Mouse (Mus musculus) liver, embryonic 11.5 days (tissue): ENCODE measurements around the gene Umod. TPM values are rescaled to one million over a fixed set of nuclear protein-coding genes. Genes with fewer than 3 reads are reported as not detected.
A peak's percentile ranks its signal among the peaks of the same experiment; 100 is the strongest.

Source experiments
- ATAC-seq: fragments of 200-750 bp; cut with Nextera tagmentation; replicated peaks from 2 replicates; pipeline ENCODE4 v1.8.0; 2017; ENCODE audit warnings: moderate number of reproducible peaks, mild to moderate bottlenecking, moderate TSS enrichment, moderate library complexity; ENCODE audit not compliant: low FRiP score
- DNase-seq: peaks from one replicate; pipeline ENCODE4 v3.0.0-alpha.2; 2017; ENCODE audit warnings: low spot score
- H3K27ac ChIP-seq: fragments of 300-500 bp; sonication (generic); 2 replicates; pipeline ENCODE4 v1.5.1; 2014; ENCODE audit warnings: mild to moderate bottlenecking, low read depth, low read length, control low read depth
- H3K27me3 ChIP-seq: fragments of 300-500 bp; sonication (generic); replicated peaks from 2 replicates; pipeline ENCODE4 v1.6.1; 2014; ENCODE audit warnings: low read length, mixed read lengths; ENCODE audit not compliant: control insufficient read depth, insufficient read depth
- H3K36me3 ChIP-seq: fragments of 300-500 bp; sonication (generic); 2 replicates; pipeline ENCODE4 v1.6.1; 2014; ENCODE audit warnings: mild to moderate bottlenecking, low read length, moderate library complexity, mixed read lengths; ENCODE audit not compliant: control insufficient read depth, insufficient read depth
- H3K4me1 ChIP-seq: fragments of 300-500 bp; sonication (generic); replicated peaks from 2 replicates; pipeline ENCODE4 v1.6.1; 2014; ENCODE audit warnings: low read length, mixed read lengths; ENCODE audit not compliant: control insufficient read depth, insufficient read depth
- H3K4me2 ChIP-seq: fragments of 300-500 bp; sonication (generic); 2 replicates; pipeline ENCODE4 v1.6.1; 2014; ENCODE audit warnings: mild to moderate bottlenecking, control low read depth, moderate library complexity
- H3K4me3 ChIP-seq: fragments of 300-500 bp; sonication (generic); 2 replicates; pipeline ENCODE4 v1.5.1; 2014; ENCODE audit warnings: low read depth, low read length, control low read depth
- H3K9ac ChIP-seq: fragments of 300-500 bp; sonication (generic); 2 replicates; pipeline ENCODE4 v1.6.1; 2014; ENCODE audit warnings: low read depth, low read length, control low read depth
- H3K9me3 ChIP-seq: fragments of 300-500 bp; sonication (generic); 2 replicates; pipeline ENCODE4 v1.6.1; 2016; ENCODE audit warnings: low read length, inconsistent platforms, mixed read lengths; ENCODE audit not compliant: control insufficient read depth
- WGBS: fragments of 180-500 bp; shearing (Covaris S2); extraction: QIAGEN DNeasy Blood & Tissue Kit; methylation state at CpG from one replicate; pipeline ENCODE4 v1.1.7; 2014; 5-methylcytosine and 5-hydroxymethylcytosine counted together
- polyA plus RNA-seq: library from polyadenylated mRNA; unstranded; fragments of >200 nt; fragmentation: Nextera tagmentation; extraction: Ambion mirVana; gene quantifications from 2 replicates; pipeline ENCODE4 v1.2.1, GENCODE M21; 2014

Umod gene
- polyA plus RNA-seq, 1 experiment from 2014 or later, result not detected

DNA sequence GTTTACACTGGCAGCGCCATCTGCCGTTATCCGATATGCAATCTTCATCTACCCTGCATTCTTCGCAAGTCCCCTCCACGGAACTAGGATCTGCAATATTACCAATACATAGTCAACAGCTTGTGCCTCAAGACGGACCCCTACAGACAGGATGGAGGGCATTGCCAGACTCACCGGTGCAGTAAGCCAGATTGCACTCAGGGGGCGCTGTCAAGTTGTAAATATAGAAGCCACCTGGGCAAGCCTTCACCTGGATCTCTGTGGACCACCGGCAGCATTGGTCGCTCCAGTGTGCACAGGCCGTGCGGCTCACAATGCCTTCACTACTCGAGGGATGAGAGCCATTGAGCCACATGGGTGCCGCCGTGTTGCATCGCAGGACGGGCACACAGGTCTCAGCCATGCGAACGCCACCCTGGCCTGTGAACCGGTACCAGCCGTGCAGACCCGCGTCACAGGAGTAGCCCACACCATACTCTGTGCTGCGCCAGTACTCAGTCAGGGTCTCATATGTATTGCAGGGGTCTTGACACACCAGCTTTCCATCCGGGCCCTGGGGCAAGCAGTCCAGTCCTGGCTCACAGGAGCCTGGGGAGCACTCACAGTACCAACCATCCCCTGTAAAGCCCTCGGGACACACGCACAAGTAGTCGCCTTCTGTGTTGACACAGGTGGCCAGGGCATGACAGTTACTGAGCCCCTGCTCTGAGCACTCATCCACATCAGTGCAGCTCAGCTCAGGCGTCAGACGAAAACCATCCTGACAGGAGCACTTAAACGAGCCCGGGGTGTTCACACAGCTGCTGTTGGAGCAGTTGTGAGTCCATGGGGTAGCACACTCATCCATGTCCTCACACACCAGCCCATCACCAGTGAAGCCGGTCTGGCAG is 2.3 kb downstream of the Umod start:
- DNase-seq (no peak), ATAC-seq (peak; percentile 58)
- H3K9ac ChIP-seq, result no peak overlapping the region
- H3K27ac ChIP-seq, result no peak overlapping the region
- H3K4me3 ChIP-seq, result no peak overlapping the region
- 65% methylated on average over 33 of the region's 33 CpGs for WGBS
- H3K9me3 ChIP-seq, result no peaks in the 10 kb centered on the region
- H3K4me2 ChIP-seq, result no peak overlapping the region
- no peaks in the 10 kb centered on the region for H3K36me3 ChIP-seq
- H3K27me3 ChIP-seq, result no peaks in the 10 kb centered on the region
- no peaks in the 10 kb centered on the region for H3K4me1 ChIP-seq

DNA sequence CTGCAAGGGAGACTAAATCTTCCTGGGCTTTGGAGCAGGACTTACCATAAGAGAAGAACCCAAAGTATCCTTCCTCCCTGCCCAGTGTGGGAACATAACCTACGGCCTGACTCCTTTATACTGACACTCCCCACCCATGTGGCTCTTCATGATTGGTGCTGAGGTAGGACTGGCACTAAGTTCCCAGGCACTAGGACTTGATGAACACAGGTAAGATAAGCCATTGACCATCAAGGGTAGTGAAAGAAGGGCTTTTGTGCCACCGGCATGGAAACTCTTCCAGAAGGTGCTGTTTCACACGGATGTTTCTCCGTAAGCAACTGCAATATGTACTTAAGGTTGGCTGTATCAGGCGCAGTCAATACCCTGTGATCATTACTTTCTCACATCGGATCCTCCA is 19.9 kb downstream of the Umod start, which contains the start of gene Gp2:
Gene Gp2, minus strand, starts transcription at position 101 of the 400 bp plus-strand sequence.
- Histone ChIP-seq H3K27ac (no peak within 1 kb of the TSS), H3K36me3 (no peaks in the 10 kb centered on the region), H3K9ac (no peak within 1 kb of the TSS), H3K4me3 (no peak within 1 kb of the TSS), H3K4me2 (no peak within 1 kb of the TSS), H3K27me3 (no peaks in the 10 kb centered on the region), H3K4me1 (no peaks in the 10 kb centered on the region), H3K9me3 (no peaks in the 10 kb centered on the region)
- DNase-seq, result no peak
- WGBS, result 84% methylated on average over 6 of the region's 6 CpGs
- no peak for ATAC-seq

DNA sequence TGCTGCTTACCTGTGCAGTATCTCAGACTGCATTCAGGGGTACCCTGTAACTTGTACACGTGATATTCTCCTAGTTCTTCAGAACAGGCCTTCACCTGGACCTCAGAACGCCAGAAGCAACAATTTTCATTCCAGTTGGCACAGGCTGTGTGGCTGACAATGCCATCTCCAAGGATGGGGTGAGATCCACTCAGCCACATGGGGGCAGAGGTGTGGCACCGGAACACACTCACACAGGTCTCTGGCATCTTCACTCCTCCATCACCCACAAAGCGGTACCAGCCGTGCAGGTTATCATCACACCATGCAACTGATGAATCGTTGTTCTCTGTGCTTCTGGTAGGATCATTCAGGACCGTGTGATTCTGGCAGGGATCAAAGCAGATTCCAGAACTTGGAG is 24.9 kb downstream of the Umod start:
- H3K27me3 ChIP-seq, result no peaks in the 10 kb centered on the region
- no peak overlapping the region for H3K4me2 ChIP-seq
- no peaks in the 10 kb centered on the region for H3K9me3 ChIP-seq
- no peak for ATAC-seq
- no peaks in the 10 kb centered on the region for H3K4me1 ChIP-seq
- no peaks in the 10 kb centered on the region for H3K36me3 ChIP-seq
- no peak overlapping the region for H3K27ac ChIP-seq
- H3K9ac ChIP-seq, result no peak overlapping the region
- 80% methylated on average over 7 of the region's 7 CpGs for WGBS
- H3K4me3 ChIP-seq, result no peak overlapping the region
- no peak for DNase-seq

DNA sequence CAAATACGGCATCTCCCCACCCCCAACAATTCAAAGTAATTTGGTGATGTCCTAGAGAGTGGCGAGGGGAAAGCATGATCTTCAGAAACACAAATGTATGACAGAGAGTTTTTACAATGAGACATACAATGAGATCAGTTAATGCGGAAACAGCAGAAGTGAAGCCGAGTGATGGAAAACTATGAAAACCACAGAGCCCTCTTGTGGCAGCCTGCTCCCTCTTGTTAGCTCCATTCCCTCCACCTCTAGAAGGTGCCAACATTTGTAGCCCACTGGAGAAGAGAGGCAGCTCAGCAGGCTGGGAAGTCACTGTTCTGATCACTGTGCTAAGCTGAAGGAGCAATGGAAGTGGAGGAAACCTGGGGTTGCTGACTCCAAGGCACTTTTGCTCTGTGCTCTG is 35.2 kb downstream of the Umod start:
- WGBS, result 72% methylated on average over 4 of the region's 4 CpGs

DNA sequence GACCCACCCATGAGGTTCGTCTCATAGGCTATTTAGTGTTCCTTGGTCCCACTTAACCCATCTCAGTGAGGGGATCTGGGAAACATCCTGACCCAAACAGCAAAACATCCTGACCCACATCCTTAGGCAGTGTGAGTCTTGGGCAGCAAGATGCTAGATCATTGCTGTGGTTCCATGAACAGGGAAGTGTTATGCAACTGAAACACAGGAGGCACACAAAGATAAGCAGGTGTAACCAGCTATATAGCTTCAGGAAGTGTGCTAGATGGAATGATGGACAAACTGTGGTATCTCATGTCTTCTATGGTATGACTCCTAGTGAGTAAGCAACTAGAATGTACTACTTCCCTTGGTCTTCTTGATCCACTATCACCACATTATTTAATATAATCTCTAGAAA is 37.1 kb downstream of the Umod start:
- Histone ChIP-seq H3K9ac (no peak overlapping the region), H3K4me2 (no peak overlapping the region), H3K36me3 (no peaks in the 10 kb centered on the region), H3K9me3 (no peaks in the 10 kb centered on the region), H3K4me3 (no peak overlapping the region), H3K27ac (no peak overlapping the region), H3K4me1 (no peaks in the 10 kb centered on the region), H3K27me3 (no peaks in the 10 kb centered on the region)
- DNase-seq (no peak), ATAC-seq (no peak)
- WGBS, result 50% methylated on average over 1 of the region's 1 CpGs

More for the DNA sequence above, 35.2 kb downstream of the Umod start:
- H3K9ac ChIP-seq, result no peak overlapping the region
- H3K27ac ChIP-seq, result no peak overlapping the region
- H3K36me3 ChIP-seq, result no peaks in the 10 kb centered on the region
- no peak overlapping the region for H3K4me3 ChIP-seq
- DNase-seq, result no peak
- no peaks in the 10 kb centered on the region for H3K27me3 ChIP-seq
- H3K9me3 ChIP-seq, result no peaks in the 10 kb centered on the region
- no peak for ATAC-seq
- H3K4me2 ChIP-seq, result no peak overlapping the region
- no peaks in the 10 kb centered on the region for H3K4me1 ChIP-seq

DNA sequence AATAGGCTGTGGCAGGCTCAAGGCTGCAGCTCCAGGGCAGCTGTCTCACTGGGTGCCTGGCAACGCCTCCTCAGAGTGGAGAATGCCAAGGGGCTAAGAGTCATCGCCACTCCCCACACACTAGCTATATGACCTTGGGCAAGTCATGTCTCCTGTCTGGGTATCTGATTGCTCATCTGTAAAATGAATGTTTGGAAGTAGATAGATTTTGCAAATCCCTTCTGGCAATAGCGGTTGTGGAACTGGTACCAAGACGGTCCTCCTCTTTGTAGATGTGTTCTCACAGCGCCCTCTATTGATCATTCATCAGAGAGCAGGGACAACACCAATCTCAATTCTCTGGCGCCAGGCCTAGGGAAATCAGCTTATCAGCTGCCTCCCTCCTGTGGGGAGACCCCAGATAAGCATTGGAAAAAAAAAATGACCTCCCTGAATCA is 51.9 kb downstream of the Umod start:
- no peaks in the 10 kb centered on the region for H3K36me3 ChIP-seq
- no peak overlapping the region for H3K9ac ChIP-seq
- H3K9me3 ChIP-seq, result no peaks in the 10 kb centered on the region
- 16% methylated on average over 6 of the region's 6 CpGs for WGBS
- no peak overlapping the region for H3K4me3 ChIP-seq
- ATAC-seq (peak; percentile 43), DNase-seq (no peak)
- no peaks in the 10 kb centered on the region for H3K27me3 ChIP-seq
- H3K27ac ChIP-seq, result no peak overlapping the region
- no peaks in the 10 kb centered on the region for H3K4me1 ChIP-seq
- no peak overlapping the region for H3K4me2 ChIP-seq

DNA sequence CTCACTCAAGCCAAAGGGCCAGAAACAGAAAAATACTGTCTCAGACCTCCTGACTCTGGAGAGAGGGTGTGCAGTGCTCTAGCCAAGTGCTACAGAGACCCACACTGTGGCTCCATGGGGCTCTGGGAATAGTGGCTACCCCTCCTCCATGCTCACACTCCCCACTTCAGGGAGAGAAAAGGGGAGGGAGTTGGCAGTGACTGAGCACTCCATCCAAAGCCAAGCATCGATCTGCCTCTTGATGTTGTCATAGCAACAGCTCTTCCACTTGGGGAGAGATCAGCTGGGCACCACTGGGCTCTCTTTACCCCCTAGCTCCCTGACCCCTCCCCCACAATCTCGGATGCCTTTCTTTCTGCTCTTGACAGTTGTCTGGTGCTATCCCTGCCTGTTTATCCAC is 58.4 kb downstream of the Umod start:
- no peaks in the 10 kb centered on the region for H3K36me3 ChIP-seq
- H3K9me3 ChIP-seq, result no peaks in the 10 kb centered on the region
- ATAC-seq (no peak; the same call in 1 of the 2 replicates), DNase-seq (no peak)
- no peaks in the 10 kb centered on the region for H3K27me3 ChIP-seq
- H3K4me2 ChIP-seq, result no peak overlapping the region
- no peak overlapping the region for H3K27ac ChIP-seq
- no peaks in the 10 kb centered on the region for H3K4me1 ChIP-seq
- no peak overlapping the region for H3K9ac ChIP-seq
- WGBS, result 21% methylated on average over 2 of the region's 2 CpGs
- no peak overlapping the region for H3K4me3 ChIP-seq

DNA sequence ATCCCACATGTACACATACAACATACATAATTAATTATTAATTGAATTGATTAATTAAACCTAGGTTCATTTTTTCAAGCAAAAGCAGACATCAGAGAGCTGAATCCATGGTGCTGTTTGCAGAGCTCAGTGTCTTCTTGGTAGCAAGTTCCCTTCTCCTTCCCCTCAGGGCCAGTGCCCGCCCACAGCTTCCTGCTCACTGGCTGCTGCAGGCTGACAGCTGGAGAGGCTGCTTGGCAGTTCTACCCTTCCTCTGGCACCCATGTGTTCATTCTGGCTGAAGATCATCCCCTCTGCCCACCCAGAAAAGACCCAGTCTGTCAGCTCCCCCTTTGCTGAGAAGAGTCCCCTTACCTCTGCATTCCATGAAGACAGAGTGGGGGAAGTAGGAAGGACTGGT is 60.6 kb downstream of the Umod start:
- no peak overlapping the region for H3K4me2 ChIP-seq
- no peaks in the 10 kb centered on the region for H3K36me3 ChIP-seq
- DNase-seq (no peak), ATAC-seq (no peak)
- H3K4me1 ChIP-seq, result no peaks in the 10 kb centered on the region
- H3K27me3 ChIP-seq, result no peaks in the 10 kb centered on the region
- WGBS, result 53% methylated on average over 1 of the region's 1 CpGs
- H3K27ac ChIP-seq, result no peak overlapping the region
- no peaks in the 10 kb centered on the region for H3K9me3 ChIP-seq
- no peak overlapping the region for H3K9ac ChIP-seq
- H3K4me3 ChIP-seq, result no peak overlapping the region
